Mouse (Mus musculus): ENCODE results near the gene Bfsp1. TPM values are rescaled to one million over a fixed set of nuclear protein-coding genes. Genes with fewer than 3 reads are reported as not detected.

Bfsp1 gene
- polyA plus RNA-seq, 1 experiment from 2014 or later, result 1.1 TPM

DNA sequence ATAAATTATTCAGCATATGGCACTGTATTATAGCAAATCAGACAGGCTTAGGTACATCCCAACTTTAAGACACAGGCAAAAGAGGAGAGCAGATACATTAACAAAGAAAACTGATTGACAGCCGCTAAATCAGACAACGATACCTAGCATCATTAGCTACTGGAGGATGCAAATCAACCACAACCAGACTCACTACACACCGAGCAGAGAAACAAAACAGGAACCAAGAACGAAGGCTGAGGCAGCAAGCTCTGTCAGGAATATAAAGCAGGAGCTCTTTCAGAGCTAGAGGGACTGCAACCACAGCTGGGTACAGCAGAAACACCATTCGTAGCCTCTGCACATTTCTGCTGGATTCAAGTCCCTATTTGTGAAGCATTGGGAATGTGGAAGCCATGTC, 18.2 kb downstream of the Bfsp1 start:
- no peak for ATAC-seq (ENCODE audit: insufficient read depth, low FRiP score)
- H3K9ac ChIP-seq (ENCODE audit: low read length), result no peak overlapping the region
- H3K27ac ChIP-seq (ENCODE audit: low read length), result no peak overlapping the region
- H3K4me1 ChIP-seq (ENCODE audit: control insufficient read depth, insufficient read depth, low read length), result peaks cover 7% of the 10 kb centered on the region; the same call in 1 of the 2 replicates
- no peaks in the 10 kb centered on the region for H3K36me3 ChIP-seq (ENCODE audit: control insufficient read depth, insufficient read depth, low read length)
- H3K27me3 ChIP-seq (ENCODE audit: control insufficient read depth, insufficient read depth, low read length), result no peaks in the 10 kb centered on the region
- H3K4me2 ChIP-seq (ENCODE audit: low read depth, low read length), result no peak overlapping the region
- no peaks in the 10 kb centered on the region for H3K9me3 ChIP-seq (replicated peaks; ENCODE audit: control insufficient read depth, low read length)
- WGBS, result 83% methylated on average over 5 of the region's 5 CpGs
- H3K4me3 ChIP-seq (replicated peaks; ENCODE audit: low read length), result no peak overlapping the region

DNA sequence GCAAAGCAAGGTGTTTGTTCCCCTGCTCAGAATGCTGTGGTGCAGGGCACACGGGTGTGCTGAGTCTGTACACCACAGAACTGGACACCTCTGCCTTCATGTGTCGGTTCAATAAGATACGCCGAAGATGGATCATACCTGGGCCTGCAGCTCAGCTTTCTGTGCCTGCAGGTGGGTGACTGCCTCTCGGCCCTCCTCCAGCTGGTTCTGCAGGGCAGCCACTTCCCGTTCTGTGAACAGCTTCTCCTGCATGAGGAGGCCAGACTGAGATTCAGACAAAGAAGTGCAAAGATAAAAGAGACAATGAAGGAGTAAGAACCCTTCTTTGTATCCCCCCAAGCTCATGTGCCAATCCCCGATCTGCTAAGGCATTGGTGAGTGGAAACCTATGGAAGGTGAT, 21.4 kb downstream of the Bfsp1 start:
- H3K27me3 ChIP-seq (ENCODE audit: control insufficient read depth, insufficient read depth, low read length), result no peaks in the 10 kb centered on the region
- no peak for ATAC-seq (ENCODE audit: insufficient read depth, low FRiP score)
- H3K4me3 ChIP-seq (replicated peaks; ENCODE audit: low read length), result no peak overlapping the region
- no peak overlapping the region for H3K4me2 ChIP-seq (ENCODE audit: low read depth, low read length)
- H3K4me1 ChIP-seq (ENCODE audit: control insufficient read depth, insufficient read depth, low read length), result peaks cover 3% of the 10 kb centered on the region; the same call in 1 of the 2 replicates
- H3K27ac ChIP-seq (ENCODE audit: low read length), result no peak overlapping the region
- no peaks in the 10 kb centered on the region for H3K9me3 ChIP-seq (replicated peaks; ENCODE audit: control insufficient read depth, low read length)
- no peaks in the 10 kb centered on the region for H3K36me3 ChIP-seq (ENCODE audit: control insufficient read depth, insufficient read depth, low read length)
- WGBS, result 80% methylated on average over 7 of the region's 7 CpGs
- H3K9ac ChIP-seq (ENCODE audit: low read length), result no peak overlapping the region

DNA sequence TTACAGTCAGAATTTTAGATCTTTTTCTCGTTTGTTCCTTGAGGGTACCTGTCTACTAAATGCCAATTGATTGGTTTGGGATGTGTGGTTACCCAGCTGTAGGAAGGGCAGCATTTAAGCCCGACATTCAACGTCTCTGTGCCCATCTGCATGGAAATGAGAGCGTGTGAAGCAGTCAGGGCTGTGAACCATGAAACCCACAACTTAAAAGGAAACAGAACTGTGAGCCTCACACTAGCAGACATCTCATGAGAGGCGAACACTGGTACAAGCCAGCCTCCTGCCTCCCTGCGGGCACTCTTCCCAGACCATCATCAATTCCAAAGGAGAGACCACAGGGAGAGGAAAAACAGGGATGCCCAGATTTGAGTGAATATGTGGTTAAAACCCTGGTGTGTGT, 22.1 kb downstream of the Bfsp1 start:
- no peak for ATAC-seq (ENCODE audit: insufficient read depth, low FRiP score)
- no peaks in the 10 kb centered on the region for H3K36me3 ChIP-seq (ENCODE audit: control insufficient read depth, insufficient read depth, low read length)
- WGBS, result 82% methylated on average over 6 of the region's 6 CpGs
- no peak overlapping the region for H3K4me2 ChIP-seq (ENCODE audit: low read depth, low read length)
- H3K4me3 ChIP-seq (replicated peaks; ENCODE audit: low read length), result no peak overlapping the region
- no peak overlapping the region for H3K27ac ChIP-seq (ENCODE audit: low read length)
- H3K27me3 ChIP-seq (ENCODE audit: control insufficient read depth, insufficient read depth, low read length), result no peaks in the 10 kb centered on the region
- no peak overlapping the region for H3K9ac ChIP-seq (ENCODE audit: low read length)
- H3K4me1 ChIP-seq (ENCODE audit: control insufficient read depth, insufficient read depth, low read length), result peaks cover 3% of the 10 kb centered on the region; the same call in 1 of the 2 replicates
- no peaks in the 10 kb centered on the region for H3K9me3 ChIP-seq (replicated peaks; ENCODE audit: control insufficient read depth, low read length)

DNA sequence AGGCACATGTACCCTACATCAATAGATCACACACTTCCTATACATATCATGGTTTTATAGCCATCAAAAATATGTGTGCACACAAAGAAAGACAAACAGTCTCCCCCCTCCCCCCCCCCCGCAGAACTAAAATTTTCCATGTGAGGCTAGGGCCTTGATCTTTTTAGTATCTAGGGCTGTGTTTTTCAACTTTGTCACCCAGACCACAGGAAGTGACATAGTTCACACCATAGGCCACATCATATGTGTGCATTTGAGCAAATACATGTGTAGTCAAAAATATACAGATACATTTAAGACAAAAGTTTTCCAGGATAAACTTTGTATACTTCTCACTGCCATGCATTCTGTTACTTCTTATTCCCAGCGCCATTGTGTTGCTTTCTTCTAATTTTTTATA, 23.5 kb downstream of the Bfsp1 start:
- Histone ChIP-seq H3K27ac (ENCODE audit: low read length) (no peak overlapping the region), H3K9me3 (replicated peaks; ENCODE audit: control insufficient read depth, low read length) (no peaks in the 10 kb centered on the region), H3K4me3 (replicated peaks; ENCODE audit: low read length) (no peak overlapping the region), H3K36me3 (ENCODE audit: control insufficient read depth, insufficient read depth, low read length) (no peaks in the 10 kb centered on the region), H3K4me1 (ENCODE audit: control insufficient read depth, insufficient read depth, low read length) (peaks cover 3% of the 10 kb centered on the region; the same call in 1 of the 2 replicates), H3K4me2 (ENCODE audit: low read depth, low read length) (no peak overlapping the region), H3K27me3 (ENCODE audit: control insufficient read depth, insufficient read depth, low read length) (no peaks in the 10 kb centered on the region), H3K9ac (ENCODE audit: low read length) (no peak overlapping the region)
- 69% methylated on average over 2 of the region's 2 CpGs for WGBS
- ATAC-seq (ENCODE audit: insufficient read depth, low FRiP score), result no peak

DNA sequence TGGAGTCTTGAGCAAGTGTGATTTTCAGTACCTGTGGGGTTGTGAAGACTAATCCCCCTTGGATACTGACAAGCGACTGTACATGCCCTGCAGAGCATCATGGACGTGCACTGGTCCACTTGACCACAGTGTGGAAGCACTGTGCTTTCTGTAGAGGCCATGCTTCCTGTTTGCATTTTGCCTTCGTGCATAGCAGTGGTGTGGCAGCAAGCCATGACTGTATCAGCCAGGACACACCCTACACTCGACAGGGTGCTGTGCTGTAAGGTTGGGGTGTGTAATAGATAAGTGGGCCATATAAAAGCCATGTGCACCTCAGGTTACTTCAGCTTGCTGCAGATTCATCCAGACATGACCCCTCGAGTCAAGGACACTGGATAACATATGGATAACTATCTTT, 24.3 kb downstream of the Bfsp1 start:
- H3K27ac ChIP-seq (ENCODE audit: low read length), result no peak overlapping the region
- peak; percentile 86 for ATAC-seq (ENCODE audit: insufficient read depth, low FRiP score)
- H3K4me3 ChIP-seq (replicated peaks; ENCODE audit: low read length), result no peak overlapping the region
- H3K4me1 ChIP-seq (ENCODE audit: control insufficient read depth, insufficient read depth, low read length), result peaks cover 5% of the 10 kb centered on the region; the same call in 1 of the 2 replicates
- no peaks in the 10 kb centered on the region for H3K36me3 ChIP-seq (ENCODE audit: control insufficient read depth, insufficient read depth, low read length)
- 43% methylated on average over 5 of the region's 5 CpGs for WGBS
- H3K27me3 ChIP-seq (ENCODE audit: control insufficient read depth, insufficient read depth, low read length), result no peaks in the 10 kb centered on the region
- H3K4me2 ChIP-seq (ENCODE audit: low read depth, low read length), result no peak overlapping the region
- H3K9ac ChIP-seq (ENCODE audit: low read length), result no peak overlapping the region
- no peaks in the 10 kb centered on the region for H3K9me3 ChIP-seq (replicated peaks; ENCODE audit: control insufficient read depth, low read length)

DNA sequence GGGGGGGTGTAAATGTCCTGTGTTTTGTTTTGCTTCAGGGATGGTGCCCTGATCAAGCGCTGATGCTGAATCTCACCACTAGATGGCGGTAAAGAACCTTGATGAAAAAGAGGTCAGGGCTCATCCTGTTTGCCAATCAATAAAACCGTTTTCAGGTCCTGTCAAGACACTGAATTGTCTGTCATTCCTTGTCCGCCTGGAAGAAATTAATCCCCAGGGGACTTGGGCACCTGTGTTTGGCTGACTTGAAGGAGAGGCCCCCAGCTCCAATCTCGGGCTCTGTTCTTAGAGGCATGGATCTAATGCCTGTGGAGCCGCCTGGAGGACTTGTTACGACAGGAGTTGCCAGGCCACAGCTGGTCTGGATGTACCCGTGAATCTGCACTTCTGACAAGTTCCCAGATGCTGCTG, 25.7 kb downstream of the Bfsp1 start:
- Histone ChIP-seq H3K27ac (ENCODE audit: low read length) (no peak overlapping the region), H3K4me2 (ENCODE audit: low read depth, low read length) (peak overlapping the region; percentile 55), H3K4me3 (replicated peaks; ENCODE audit: low read length) (peak overlapping the region; percentile 31), H3K9me3 (replicated peaks; ENCODE audit: control insufficient read depth, low read length) (no peaks in the 10 kb centered on the region), H3K4me1 (ENCODE audit: control insufficient read depth, insufficient read depth, low read length) (peaks cover 6% of the 10 kb centered on the region; the same call in 1 of the 2 replicates), H3K9ac (ENCODE audit: low read length) (peak overlapping the region; percentile 46; the same call in 1 of the 2 replicates), H3K36me3 (ENCODE audit: control insufficient read depth, insufficient read depth, low read length) (no peaks in the 10 kb centered on the region), H3K27me3 (ENCODE audit: control insufficient read depth, insufficient read depth, low read length) (no peaks in the 10 kb centered on the region)
- WGBS, result 2% methylated on average over 8 of the region's 8 CpGs
- ATAC-seq (ENCODE audit: insufficient read depth, low FRiP score), result no peak

DNA sequence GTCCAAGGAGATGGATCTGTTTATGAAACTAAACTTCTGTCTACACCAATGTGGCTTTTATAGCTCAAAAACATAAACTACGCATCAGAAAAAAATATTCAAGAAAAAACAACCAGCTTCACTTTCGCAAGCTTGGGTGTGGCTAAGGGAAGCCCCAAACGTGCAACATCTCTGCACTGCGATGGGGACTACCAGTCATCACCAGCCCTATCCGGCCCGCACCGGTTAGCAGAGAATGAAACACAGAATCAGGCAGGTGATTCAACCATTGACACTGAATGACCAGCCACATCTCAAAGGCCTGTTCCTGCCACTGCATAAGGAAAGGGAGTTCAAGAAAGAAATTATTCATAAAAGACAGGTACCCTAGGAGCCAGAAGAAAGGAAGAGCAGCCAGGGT, 27.2 kb downstream of the Bfsp1 start:
- Histone ChIP-seq H3K27me3 (ENCODE audit: control insufficient read depth, insufficient read depth, low read length) (no peaks in the 10 kb centered on the region), H3K27ac (ENCODE audit: low read length) (no peak overlapping the region)
- 78% methylated on average over 7 of the region's 7 CpGs for WGBS

DNA sequence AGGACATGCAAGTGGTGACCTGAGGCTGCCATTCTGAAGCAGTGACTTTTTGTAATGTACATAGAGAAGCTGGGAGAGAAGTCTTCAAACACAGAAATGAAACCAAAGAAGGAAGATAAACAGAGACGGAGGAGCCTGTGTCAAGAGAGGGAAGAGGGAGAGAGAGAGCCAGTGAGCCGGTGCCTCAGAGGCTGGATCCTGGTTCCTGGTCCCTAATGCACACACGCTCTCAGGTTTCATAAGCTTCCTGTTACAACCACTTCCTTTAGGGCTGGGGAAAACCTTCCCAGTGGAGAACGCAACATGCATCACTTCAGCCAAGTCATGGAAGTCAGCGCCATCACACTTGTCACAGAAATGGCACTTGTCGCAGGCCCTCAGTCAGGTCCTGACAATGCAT, 28.9 kb downstream of the Bfsp1 start:
- ATAC-seq (ENCODE audit: insufficient read depth, low FRiP score), result no peak
- Histone ChIP-seq H3K9ac (ENCODE audit: low read length) (no peak overlapping the region), H3K36me3 (ENCODE audit: control insufficient read depth, insufficient read depth, low read length) (no peaks in the 10 kb centered on the region), H3K4me3 (replicated peaks; ENCODE audit: low read length) (no peak overlapping the region), H3K4me1 (ENCODE audit: control insufficient read depth, insufficient read depth, low read length) (peaks cover 6% of the 10 kb centered on the region; the same call in 1 of the 2 replicates), H3K9me3 (replicated peaks; ENCODE audit: control insufficient read depth, low read length) (no peaks in the 10 kb centered on the region), H3K27me3 (ENCODE audit: control insufficient read depth, insufficient read depth, low read length) (no peaks in the 10 kb centered on the region), H3K4me2 (ENCODE audit: low read depth, low read length) (no peak overlapping the region), H3K27ac (ENCODE audit: low read length) (no peak overlapping the region)
- WGBS, result 37% methylated on average over 6 of the region's 6 CpGs

More for the DNA sequence above, 27.2 kb downstream of the Bfsp1 start:
- no peaks in the 10 kb centered on the region for H3K36me3 ChIP-seq (ENCODE audit: control insufficient read depth, insufficient read depth, low read length)
- no peaks in the 10 kb centered on the region for H3K9me3 ChIP-seq (replicated peaks; ENCODE audit: control insufficient read depth, low read length)
- H3K4me2 ChIP-seq (ENCODE audit: low read depth, low read length), result no peak overlapping the region
- H3K4me1 ChIP-seq (ENCODE audit: control insufficient read depth, insufficient read depth, low read length), result peaks cover 6% of the 10 kb centered on the region; the same call in 1 of the 2 replicates
- H3K9ac ChIP-seq (ENCODE audit: low read length), result no peak overlapping the region
- H3K4me3 ChIP-seq (replicated peaks; ENCODE audit: low read length), result no peak overlapping the region
- ATAC-seq (ENCODE audit: insufficient read depth, low FRiP score), result no peak

DNA sequence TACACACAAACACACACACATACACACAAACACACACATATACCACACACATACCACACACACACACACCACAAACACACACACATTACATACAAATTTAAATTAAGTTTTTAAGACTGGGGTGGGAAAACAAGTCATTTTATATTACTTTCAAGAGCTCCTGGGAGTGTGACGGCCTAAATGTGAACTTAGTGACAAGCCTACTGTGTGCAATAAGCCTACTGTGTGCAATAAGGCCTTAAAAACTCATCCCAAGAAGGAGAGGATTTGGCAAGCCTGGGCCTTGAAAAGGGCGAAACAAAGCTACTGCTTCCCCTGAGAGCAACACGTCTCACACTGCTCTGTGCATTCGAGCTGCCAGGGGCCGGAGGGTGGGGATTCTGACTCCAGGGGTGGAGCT, 30.3 kb downstream of the Bfsp1 start:
- ATAC-seq (ENCODE audit: insufficient read depth, low FRiP score), result no peak
- no peak overlapping the region for H3K27ac ChIP-seq (ENCODE audit: low read length)
- no peak overlapping the region for H3K4me2 ChIP-seq (ENCODE audit: low read depth, low read length)
- H3K27me3 ChIP-seq (ENCODE audit: control insufficient read depth, insufficient read depth, low read length), result no peaks in the 10 kb centered on the region
- no peak overlapping the region for H3K4me3 ChIP-seq (replicated peaks; ENCODE audit: low read length)
- H3K9me3 ChIP-seq (replicated peaks; ENCODE audit: control insufficient read depth, low read length), result no peaks in the 10 kb centered on the region
- no peak overlapping the region for H3K9ac ChIP-seq (ENCODE audit: low read length)
- H3K4me1 ChIP-seq (ENCODE audit: control insufficient read depth, insufficient read depth, low read length), result peaks cover 6% of the 10 kb centered on the region; the same call in 1 of the 2 replicates
- no peaks in the 10 kb centered on the region for H3K36me3 ChIP-seq (ENCODE audit: control insufficient read depth, insufficient read depth, low read length)
- 77% methylated on average over 5 of the region's 5 CpGs for WGBS

Measured in stomach, embryonic 16.5 days (tissue).